Mouse (Mus musculus): ENCODE data around the gene Rec114. TPM values are rescaled to one million over a fixed set of nuclear protein-coding genes. Genes with fewer than 3 reads are reported as not detected.

Gene Rec114
- polyA plus RNA-seq, 1 experiment from 2014 or later: not detected

DNA sequence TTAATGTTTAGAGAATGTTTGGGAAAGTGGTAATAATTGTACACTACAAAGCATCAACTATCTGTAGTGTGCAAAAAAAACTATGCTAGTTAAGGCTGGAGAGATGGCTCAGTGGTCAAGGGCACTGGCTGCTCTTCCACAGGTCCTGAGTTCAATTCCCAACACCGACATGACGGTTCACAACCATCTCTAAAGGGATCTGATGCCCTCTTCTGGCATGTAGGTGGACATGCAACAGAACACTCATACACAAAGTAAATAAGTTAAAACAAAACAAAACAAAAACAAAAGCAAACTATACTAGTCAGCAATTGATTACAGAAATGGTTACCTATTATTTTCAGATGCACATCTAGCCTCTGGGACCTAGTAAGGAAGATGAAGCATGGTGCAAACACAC lies 1.1 kb downstream of the Rec114 start:
- WGBS (ENCODE audit: missing documents): 87% methylated on average over 2 of the region's 2 CpGs
- Histone ChIP-seq H3K79me2 (ENCODE audit: inconsistent target) (no peaks in the 10 kb centered on the region), H3K36me3 (ENCODE audit: inconsistent target) (no peaks in the 10 kb centered on the region)

DNA sequence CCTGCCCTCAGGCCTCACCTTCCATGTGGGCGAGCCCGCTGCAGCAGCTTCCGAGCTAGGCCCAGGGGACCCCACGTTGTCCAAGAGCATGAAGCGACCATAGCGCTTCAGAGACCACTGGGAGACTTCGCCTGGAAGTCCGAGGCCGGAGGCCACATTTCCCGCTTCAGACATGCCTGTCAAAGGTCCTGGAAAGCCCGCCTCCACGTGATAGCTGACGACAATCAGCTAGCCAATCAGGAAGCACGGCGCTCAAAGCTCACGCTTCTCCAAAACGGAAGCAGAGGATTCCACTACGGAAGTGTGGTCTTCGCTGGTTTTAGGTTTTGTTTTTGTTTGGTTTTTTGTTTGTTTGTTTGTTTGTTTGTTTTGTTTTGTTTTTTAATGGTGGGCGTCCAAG lies 2.4 kb downstream of the Rec114 start:
- WGBS (ENCODE audit: missing documents): 93% methylated on average over 19 of the region's 20 CpGs
- H3K36me3 ChIP-seq (ENCODE audit: inconsistent target): no peaks in the 10 kb centered on the region
- H3K4me3 ChIP-seq (ENCODE audit: inconsistent target): no peak overlapping the region
- no peaks in the 10 kb centered on the region for H3K79me2 ChIP-seq (ENCODE audit: inconsistent target)
- H3K27ac ChIP-seq: no peak overlapping the region

More for the DNA sequence above, 1.1 kb downstream of the Rec114 start:
- Histone ChIP-seq H3K4me3 (ENCODE audit: inconsistent target) (no peak overlapping the region), H3K27ac (no peak overlapping the region)

DNA sequence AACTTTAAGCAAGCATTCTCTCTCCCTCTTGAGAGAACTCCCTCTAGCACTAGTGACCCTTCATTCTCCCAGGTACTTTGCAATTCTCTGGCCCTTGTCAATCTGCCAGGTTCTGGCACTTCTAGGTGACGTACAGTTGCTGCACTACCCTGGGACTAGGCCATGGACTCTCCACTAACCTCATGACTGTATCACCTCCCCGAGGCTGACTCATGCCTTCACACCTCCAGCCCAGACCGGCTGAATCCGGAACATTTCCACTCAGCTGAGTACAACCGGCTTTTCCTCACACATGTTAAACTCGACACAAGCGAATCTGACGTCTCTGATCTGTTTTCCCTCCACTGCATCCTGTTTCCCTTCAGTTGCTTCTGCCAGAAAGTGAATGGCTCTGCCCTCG lies 4.0 kb downstream of the Rec114 start:
- no peaks in the 10 kb centered on the region for H3K36me3 ChIP-seq (ENCODE audit: inconsistent target)
- H3K4me3 ChIP-seq (ENCODE audit: inconsistent target): no peak overlapping the region
- H3K79me2 ChIP-seq (ENCODE audit: inconsistent target): no peaks in the 10 kb centered on the region
- WGBS (ENCODE audit: missing documents): 92% methylated on average over 9 of the region's 9 CpGs
- H3K27ac ChIP-seq: no peak overlapping the region

DNA sequence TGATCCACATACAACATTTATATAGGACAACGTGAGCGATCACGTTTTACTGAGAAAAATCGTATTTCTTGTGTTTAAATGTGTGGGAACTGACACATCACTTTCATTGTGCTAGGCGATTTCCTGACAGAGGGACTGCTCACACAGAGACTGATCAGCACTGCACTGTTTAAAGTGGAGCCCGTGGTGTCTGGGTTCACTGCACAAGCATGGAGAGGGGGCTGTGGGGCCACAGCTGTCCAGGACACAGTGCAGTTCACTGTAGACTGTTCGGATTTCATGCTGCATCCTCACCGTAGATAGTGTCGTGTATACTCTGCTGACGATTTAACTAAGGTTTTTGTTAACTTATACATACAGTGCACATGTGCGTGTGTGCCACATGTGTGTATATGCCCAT lies 20.6 kb downstream of the Rec114 start:
- no peaks in the 10 kb centered on the region for H3K36me3 ChIP-seq (ENCODE audit: inconsistent target)
- H3K79me2 ChIP-seq (ENCODE audit: inconsistent target): no peaks in the 10 kb centered on the region
- H3K27ac ChIP-seq: no peak overlapping the region
- no peak overlapping the region for H3K4me3 ChIP-seq (ENCODE audit: inconsistent target)
- WGBS (ENCODE audit: missing documents): 89% methylated on average over 11 of the region's 11 CpGs

DNA sequence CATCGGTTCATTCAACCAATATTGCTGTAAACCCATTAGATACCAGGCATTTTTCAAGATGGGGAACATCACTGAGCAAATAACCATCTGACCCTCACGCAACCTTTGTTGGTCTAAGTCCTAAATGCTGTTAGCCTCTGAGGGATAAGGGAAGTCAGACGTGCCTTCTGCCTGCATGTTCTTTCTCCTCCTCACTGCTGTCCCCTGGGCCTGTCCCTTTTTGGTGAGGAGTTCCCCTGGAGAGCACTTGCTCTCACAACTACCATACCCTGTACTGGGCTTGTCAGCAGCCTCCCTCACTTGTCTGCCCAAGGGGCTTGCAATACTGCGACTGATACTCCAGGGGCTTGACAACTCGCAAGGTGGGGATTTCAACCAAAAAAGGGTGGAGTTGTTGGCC lies 21.6 kb downstream of the Rec114 start:
- WGBS (ENCODE audit: missing documents): 89% methylated on average over 5 of the region's 5 CpGs
- no peaks in the 10 kb centered on the region for H3K79me2 ChIP-seq (ENCODE audit: inconsistent target)
- H3K27ac ChIP-seq: no peak overlapping the region
- no peak overlapping the region for H3K4me3 ChIP-seq (ENCODE audit: inconsistent target)
- H3K36me3 ChIP-seq (ENCODE audit: inconsistent target): no peaks in the 10 kb centered on the region

DNA sequence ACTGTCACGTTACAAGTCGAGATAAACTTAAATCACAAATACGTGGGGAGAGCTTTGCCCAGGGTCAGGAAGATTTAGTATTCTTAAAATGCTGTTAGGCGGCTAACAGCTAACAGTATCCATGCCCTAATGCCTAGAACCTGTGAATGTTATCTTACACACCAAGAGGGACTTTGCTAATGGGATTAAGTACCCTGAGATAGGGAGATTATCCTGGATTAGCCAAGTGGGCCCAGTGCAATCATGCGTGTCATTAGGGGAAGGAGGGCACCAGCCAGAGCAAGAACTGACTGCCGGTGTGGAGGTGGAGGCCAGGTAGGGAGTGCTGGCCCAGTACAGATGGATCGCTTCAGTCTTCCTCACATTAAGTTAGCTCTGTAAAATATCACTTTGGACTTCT lies 22.7 kb downstream of the Rec114 start:
- WGBS (ENCODE audit: missing documents): 88% methylated on average over 7 of the region's 7 CpGs
- Histone ChIP-seq H3K27ac (no peak overlapping the region), H3K4me3 (ENCODE audit: inconsistent target) (no peak overlapping the region), H3K79me2 (ENCODE audit: inconsistent target) (no peaks in the 10 kb centered on the region), H3K36me3 (ENCODE audit: inconsistent target) (no peaks in the 10 kb centered on the region)

DNA sequence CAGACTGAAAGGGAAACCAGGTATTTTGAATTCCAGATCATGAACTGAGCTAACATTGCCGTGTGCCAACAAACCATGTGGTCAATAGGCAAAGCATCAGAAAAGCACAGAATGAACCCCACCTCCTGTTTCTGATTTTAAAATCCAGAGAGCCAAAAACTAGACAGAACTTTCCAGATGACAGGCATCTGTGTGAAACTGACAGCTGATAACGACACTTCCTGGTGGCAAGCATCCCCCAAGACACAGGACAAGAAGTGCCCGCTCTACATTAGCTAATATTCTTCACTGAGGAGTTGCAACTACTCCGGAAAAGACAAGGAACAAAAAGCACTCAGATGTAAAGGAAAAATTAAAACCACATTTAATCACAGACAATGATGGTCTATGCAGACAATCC lies 23.6 kb downstream of the Rec114 start:
- no peaks in the 10 kb centered on the region for H3K79me2 ChIP-seq (ENCODE audit: inconsistent target)
- WGBS (ENCODE audit: missing documents): 86% methylated on average over 4 of the region's 4 CpGs
- no peaks in the 10 kb centered on the region for H3K36me3 ChIP-seq (ENCODE audit: inconsistent target)

DNA sequence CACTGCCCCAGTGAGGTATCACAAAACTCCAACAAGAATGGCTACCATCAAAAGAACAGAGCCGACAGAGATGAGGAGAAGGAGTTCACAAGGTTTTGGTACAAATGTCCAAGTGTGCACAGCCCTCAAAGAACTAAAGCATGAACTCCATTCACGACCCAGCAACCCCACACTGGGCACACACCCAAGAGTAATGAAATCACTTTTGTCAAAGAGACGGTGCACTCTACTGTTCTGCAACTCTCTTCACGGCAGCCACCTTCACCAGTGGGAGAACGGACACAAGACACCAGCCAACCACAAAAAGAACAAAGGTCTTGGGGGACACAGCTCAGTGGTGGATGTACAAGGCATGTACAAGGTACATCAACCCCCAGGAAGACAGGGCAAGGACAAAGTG lies 24.3 kb downstream of the Rec114 start:
- 30% methylated on average over 5 of the region's 5 CpGs for WGBS (ENCODE audit: missing documents)
- no peaks in the 10 kb centered on the region for H3K36me3 ChIP-seq (ENCODE audit: inconsistent target)
- H3K79me2 ChIP-seq (ENCODE audit: inconsistent target): no peaks in the 10 kb centered on the region
- no peak overlapping the region for H3K27ac ChIP-seq
- no peak overlapping the region for H3K4me3 ChIP-seq (ENCODE audit: inconsistent target)

More for the DNA sequence above, 23.6 kb downstream of the Rec114 start:
- Histone ChIP-seq H3K27ac (no peak overlapping the region), H3K4me3 (ENCODE audit: inconsistent target) (no peak overlapping the region)

DNA sequence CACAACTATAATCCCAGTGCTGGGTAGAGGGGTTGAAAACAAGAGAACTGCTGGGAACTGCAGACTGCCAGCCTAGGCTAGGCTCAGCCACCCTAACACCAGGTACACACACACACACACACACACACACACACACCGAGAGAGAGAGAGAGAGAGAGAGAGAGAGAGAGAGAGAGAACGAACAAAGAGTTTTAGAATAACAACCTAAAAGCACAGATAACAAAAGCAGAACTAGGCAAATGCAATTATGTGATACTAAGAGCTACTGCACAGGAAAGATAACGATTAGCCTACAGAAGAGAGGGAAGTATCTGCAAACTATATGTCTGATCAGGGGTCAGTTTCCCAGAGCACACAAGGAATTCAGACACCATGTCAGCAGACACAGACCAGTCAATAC lies 24.8 kb downstream of the Rec114 start:
- H3K4me3 ChIP-seq (ENCODE audit: inconsistent target): no peak overlapping the region
- 0% methylated on average over 1 of the region's 3 CpGs for WGBS (ENCODE audit: missing documents)
- no peaks in the 10 kb centered on the region for H3K36me3 ChIP-seq (ENCODE audit: inconsistent target)
- H3K79me2 ChIP-seq (ENCODE audit: inconsistent target): no peaks in the 10 kb centered on the region
- H3K27ac ChIP-seq: no peak overlapping the region

DNA sequence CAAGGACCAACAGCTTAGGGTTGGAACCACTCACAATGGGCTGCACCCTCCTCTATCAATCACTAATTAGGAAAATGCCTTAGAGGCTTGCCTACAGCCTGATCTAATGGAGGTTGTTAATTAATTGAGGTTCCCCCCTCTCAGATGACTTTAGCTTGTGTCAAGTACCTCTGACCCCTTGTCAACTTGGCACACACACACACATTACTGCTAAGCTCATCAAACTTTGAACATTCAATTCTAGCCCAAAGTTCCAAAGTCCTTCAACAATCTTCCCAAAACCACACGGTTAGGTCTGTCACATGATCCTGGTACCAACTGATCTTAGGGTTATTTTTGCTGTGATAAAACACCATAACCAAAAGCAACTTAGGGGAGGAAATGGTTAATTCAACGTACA lies 26.9 kb downstream of the Rec114 start:
- H3K27ac ChIP-seq: no peak overlapping the region
- no peaks in the 10 kb centered on the region for H3K36me3 ChIP-seq (ENCODE audit: inconsistent target)
- 18% methylated on average over 2 of the region's 2 CpGs for WGBS (ENCODE audit: missing documents)
- H3K4me3 ChIP-seq (ENCODE audit: inconsistent target): no peak overlapping the region
- no peaks in the 10 kb centered on the region for H3K79me2 ChIP-seq (ENCODE audit: inconsistent target)

DNA sequence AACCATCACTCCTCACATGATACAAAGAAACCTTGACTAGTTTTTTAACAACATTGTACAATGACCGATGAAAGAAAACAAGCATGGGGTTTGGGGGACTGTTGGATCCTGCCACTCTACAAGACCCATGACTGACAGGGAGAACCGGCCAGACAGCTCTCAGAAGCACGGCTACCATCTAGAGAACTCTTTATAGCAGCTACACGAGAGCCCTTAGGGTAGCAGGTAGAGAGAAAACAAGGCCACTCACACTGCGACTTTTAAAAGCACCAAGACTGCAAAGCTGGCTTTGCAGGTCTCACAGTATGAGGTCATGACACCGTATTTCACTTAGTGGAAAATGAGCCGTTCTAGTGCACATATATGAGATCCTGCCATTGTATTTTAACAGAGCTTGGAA lies 33.1 kb downstream of the Rec114 start:
- WGBS (ENCODE audit: missing documents): 87% methylated on average over 7 of the region's 7 CpGs
- Histone ChIP-seq H3K79me2 (ENCODE audit: inconsistent target) (no peaks in the 10 kb centered on the region), H3K27ac (no peak overlapping the region), H3K36me3 (ENCODE audit: inconsistent target) (no peaks in the 10 kb centered on the region), H3K4me3 (ENCODE audit: inconsistent target) (no peak overlapping the region)

DNA sequence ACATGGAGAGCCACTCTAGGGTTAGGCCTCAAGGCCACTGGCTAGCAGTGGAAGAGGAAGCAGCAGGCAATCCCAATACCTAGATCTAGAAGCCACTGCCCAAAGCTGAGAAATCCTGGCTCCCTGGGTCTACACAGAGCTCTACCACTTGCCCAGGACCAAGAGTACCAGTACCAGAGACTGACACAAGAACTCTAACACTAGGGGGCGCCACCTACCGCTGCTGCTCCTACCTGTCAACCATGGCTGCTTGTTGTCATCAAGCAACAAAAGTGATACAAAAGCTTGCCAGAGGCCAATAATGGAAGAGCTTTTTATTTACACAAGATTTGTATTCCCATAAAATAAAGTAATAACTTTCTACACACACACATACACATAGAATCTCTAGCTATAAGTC lies 33.8 kb downstream of the Rec114 start:
- H3K27ac ChIP-seq: no peak overlapping the region
- H3K4me3 ChIP-seq (ENCODE audit: inconsistent target): no peak overlapping the region
- H3K36me3 ChIP-seq (ENCODE audit: inconsistent target): no peaks in the 10 kb centered on the region
- no peaks in the 10 kb centered on the region for H3K79me2 ChIP-seq (ENCODE audit: inconsistent target)
- 9% methylated on average over 2 of the region's 2 CpGs for WGBS (ENCODE audit: missing documents)

DNA sequence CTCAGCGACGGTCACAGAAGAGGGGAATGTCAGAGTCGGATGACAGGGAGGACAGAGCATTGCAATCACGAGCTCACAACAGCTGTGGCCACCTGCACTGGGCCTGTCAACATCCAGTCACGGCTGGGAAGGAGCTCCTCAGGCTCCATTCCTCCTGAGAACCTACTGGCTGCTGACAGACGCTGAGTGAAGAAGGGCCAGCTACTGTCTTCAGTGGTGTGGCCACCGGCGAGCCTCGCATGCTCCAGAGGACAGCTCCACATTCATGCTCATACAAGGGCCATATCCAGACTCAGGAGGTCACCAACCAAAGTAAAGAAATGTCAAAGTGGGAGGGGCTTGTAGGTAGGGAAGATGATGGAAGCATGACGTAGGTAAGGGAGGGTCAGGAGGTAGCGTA lies 36.0 kb downstream of the Rec114 start:
- Histone ChIP-seq H3K36me3 (ENCODE audit: inconsistent target) (no peaks in the 10 kb centered on the region), H3K27ac (no peak overlapping the region), H3K79me2 (ENCODE audit: inconsistent target) (no peaks in the 10 kb centered on the region), H3K4me3 (ENCODE audit: inconsistent target) (no peak overlapping the region)
- WGBS (ENCODE audit: missing documents): 94% methylated on average over 11 of the region's 11 CpGs

DNA sequence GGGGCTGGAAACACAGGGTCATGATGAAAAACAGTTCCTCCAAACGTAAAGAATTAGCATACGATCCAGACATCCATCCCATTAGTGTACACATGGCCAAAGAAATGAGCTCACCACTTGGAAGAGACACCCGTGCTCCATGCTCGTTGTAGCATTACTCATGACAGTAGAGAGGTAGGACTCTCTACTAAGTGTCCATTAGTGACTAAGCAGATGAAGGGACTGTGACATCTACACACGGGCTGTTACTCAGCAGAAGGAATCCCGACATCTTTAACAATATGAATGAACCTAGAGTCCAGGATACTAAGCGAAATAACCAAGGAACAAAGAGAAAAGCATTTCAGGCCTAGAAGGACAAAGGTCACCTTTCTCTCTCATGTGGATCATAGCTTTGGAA lies 37.7 kb downstream of the Rec114 start:
- Histone ChIP-seq H3K27ac (no peak overlapping the region), H3K36me3 (ENCODE audit: inconsistent target) (no peaks in the 10 kb centered on the region), H3K79me2 (ENCODE audit: inconsistent target) (no peaks in the 10 kb centered on the region), H3K4me3 (ENCODE audit: inconsistent target) (no peak overlapping the region)
- 82% methylated on average over 7 of the region's 7 CpGs for WGBS (ENCODE audit: missing documents)

DNA sequence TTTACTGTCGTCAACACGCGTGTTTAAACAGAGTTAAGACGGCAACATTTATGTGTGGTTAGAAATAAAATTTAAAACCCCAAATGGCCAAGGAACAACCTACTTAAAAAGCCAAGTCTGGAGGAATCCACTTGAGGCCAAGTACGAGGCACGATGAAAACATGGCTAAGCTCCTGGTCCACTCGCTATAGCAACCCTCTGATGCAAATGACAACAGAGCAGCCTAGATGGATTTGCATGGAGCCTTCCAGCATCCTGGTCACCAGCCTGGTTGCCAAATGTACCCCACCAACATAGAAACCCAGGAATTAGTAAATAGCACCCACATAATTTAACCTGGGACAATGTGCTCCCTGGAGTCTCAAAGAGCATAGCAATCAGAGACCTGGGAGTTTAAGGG lies 40.0 kb downstream of the Rec114 start:
- H3K36me3 ChIP-seq (ENCODE audit: inconsistent target): no peaks in the 10 kb centered on the region
- WGBS (ENCODE audit: missing documents): 94% methylated on average over 7 of the region's 7 CpGs

DNA sequence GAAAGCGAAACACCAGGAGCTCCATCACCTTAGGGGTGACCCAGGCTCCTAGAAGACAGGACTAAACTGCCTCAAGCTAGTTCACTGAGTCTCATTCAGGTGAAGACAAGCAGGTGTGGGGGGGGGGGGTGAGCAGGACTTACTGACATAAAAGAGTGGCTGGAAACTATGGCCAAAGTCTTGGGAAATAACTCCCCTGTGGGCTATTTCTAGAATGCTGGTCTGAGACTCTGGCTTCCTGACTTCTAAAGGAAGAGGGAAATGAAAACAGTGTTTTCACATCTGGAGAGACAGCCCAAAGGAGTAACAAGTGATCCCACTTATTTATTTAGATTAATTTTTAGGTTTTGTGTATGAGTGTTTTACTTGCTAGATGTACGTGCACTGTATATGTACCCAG lies 42.0 kb downstream of the Rec114 start:
- Histone ChIP-seq H3K27ac (no peak overlapping the region), H3K4me3 (ENCODE audit: inconsistent target) (no peak overlapping the region), H3K36me3 (ENCODE audit: inconsistent target) (no peaks in the 10 kb centered on the region), H3K79me2 (ENCODE audit: inconsistent target) (no peaks in the 10 kb centered on the region)
- WGBS (ENCODE audit: missing documents): 71% methylated on average over 2 of the region's 2 CpGs

More for the DNA sequence above, 40.0 kb downstream of the Rec114 start:
- H3K4me3 ChIP-seq (ENCODE audit: inconsistent target): no peak overlapping the region
- no peak overlapping the region for H3K27ac ChIP-seq
- no peaks in the 10 kb centered on the region for H3K79me2 ChIP-seq (ENCODE audit: inconsistent target)
